Mouse (Mus musculus) ES-Bruce4 (cell line): ENCODE results near the gene Sfi1. TPM values are rescaled to one million over a fixed set of nuclear protein-coding genes. Genes with fewer than 3 reads are reported as not detected.

Experiments used
- H3K27ac ChIP-seq: 2 replicates; pipeline ENCODE4 v1.5.1; 2012; ENCODE audit warnings: low read length, inconsistent platforms; ENCODE audit not compliant: insufficient read depth
- H3K27me3 ChIP-seq: 2 replicates; pipeline ENCODE4 v1.6.1; 2012; ENCODE audit warnings: mild to moderate bottlenecking, low read length, inconsistent platforms; ENCODE audit not compliant: control insufficient read depth, poor library complexity, insufficient read depth, severe bottlenecking
- H3K36me3 ChIP-seq: 2 replicates; pipeline ENCODE4 v1.6.1; 2012; ENCODE audit warnings: inconsistent platforms, mild to moderate bottlenecking, low read length, moderate library complexity; ENCODE audit not compliant: control insufficient read depth, poor library complexity, insufficient read depth, severe bottlenecking
- H3K4me1 ChIP-seq: one replicate; pipeline ENCODE4 v1.8.1; 2011; ENCODE audit warnings: low read length; ENCODE audit not compliant: control insufficient read depth, insufficient read depth
- H3K4me3 ChIP-seq: 2 replicates; pipeline ENCODE4 v1.5.1; 2011; ENCODE audit warnings: low read depth, mild to moderate bottlenecking, low read length
- H3K9ac ChIP-seq: 2 replicates; pipeline ENCODE4 v1.6.1; 2012; ENCODE audit warnings: low read depth, mild to moderate bottlenecking, inconsistent platforms; ENCODE audit not compliant: poor library complexity, severe bottlenecking
- H3K9me3 ChIP-seq: replicated peaks from 2 replicates; pipeline ENCODE4 v1.6.1; 2012; ENCODE audit warnings: mild to moderate bottlenecking, low read length, inconsistent platforms; ENCODE audit not compliant: control insufficient read depth, poor library complexity, insufficient read depth, severe bottlenecking
- CTCF ChIP-seq: IDR thresholded peaks from one replicate; pipeline ENCODE4 v1.8.1; 2011; ENCODE audit warnings: low read depth, low read length
- EP300 ChIP-seq: IDR thresholded peaks from 2 replicates; pipeline ENCODE4 v1.6.1; 2011; ENCODE audit warnings: low read depth, low read length; ENCODE audit not compliant: insufficient read depth
- POLR2A ChIP-seq: IDR thresholded peaks from one replicate; pipeline ENCODE4 v1.8.1; 2011; ENCODE audit warnings: low read length; ENCODE audit not compliant: insufficient read depth
- polyA plus RNA-seq: library from polyadenylated mRNA; stranded (reverse); fragments of >200 nt; gene quantifications from 2 replicates; pipeline ENCODE4 v1.2.4, GENCODE M21; 2011; ENCODE audit warnings: low read depth; ENCODE audit not compliant: missing spikeins, insufficient read depth, insufficient read length

Sfi1 gene
- polyA plus RNA-seq, 1 experiment, result 17.1 TPM

DNA sequence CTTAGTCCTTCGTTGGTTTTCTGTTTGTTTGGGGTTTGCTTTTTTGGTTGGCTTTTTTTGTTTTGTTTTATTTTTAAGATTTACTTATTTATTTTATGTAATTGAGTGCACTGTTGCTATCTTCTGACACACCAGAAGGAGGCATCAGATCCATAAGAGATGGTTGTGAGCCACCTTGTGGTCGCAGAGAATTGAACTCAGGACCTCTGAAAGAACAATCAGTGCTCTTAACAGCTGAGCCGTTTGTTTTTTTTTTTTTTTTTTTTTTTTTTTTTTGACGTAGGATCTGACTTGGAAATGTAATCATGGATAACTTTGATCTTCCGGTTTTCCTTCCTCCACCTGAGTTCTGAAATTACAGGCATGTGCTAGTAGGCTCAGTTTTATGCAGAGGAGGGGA lies 29.8 kb upstream of the Sfi1 start:
- Histone ChIP-seq H3K4me3 (no peak overlapping the region), H3K9ac (no peak overlapping the region), H3K9me3 (no peaks in the 10 kb centered on the region), H3K27ac (no peak overlapping the region), H3K27me3 (no peaks in the 10 kb centered on the region), H3K36me3 (peaks cover 59% of the 10 kb centered on the region), H3K4me1 (no peaks in the 10 kb centered on the region)
- TF ChIP-seq CTCF, result no peak
- no peak for TF ChIP-seq EP300
- TF ChIP-seq POLR2A, result no peak

GRCm38 (mm10) chr11:3212526-3212925 lies 19.3 kb upstream of the Sfi1 start:
- Histone ChIP-seq H3K4me1 (no peaks in the 10 kb centered on the region), H3K27me3 (no peaks in the 10 kb centered on the region), H3K36me3 (peaks cover 54% of the 10 kb centered on the region), H3K4me3 (no peak overlapping the region), H3K9ac (no peak overlapping the region), H3K27ac (no peak overlapping the region), H3K9me3 (no peaks in the 10 kb centered on the region)
- no peak for TF ChIP-seq EP300
- no peak for TF ChIP-seq CTCF
- no peak for TF ChIP-seq POLR2A

- Histone ChIP-seq H3K36me3 (peaks cover 28% of the 10 kb centered on the region), H3K9ac (no peak overlapping the region), H3K9me3 (no peaks in the 10 kb centered on the region), H3K27me3 (no peaks in the 10 kb centered on the region), H3K4me1 (no peaks in the 10 kb centered on the region), H3K4me3 (no peak overlapping the region), H3K27ac (no peak overlapping the region)
- TF ChIP-seq EP300, result no peak
Observed at GRCm38 (mm10) chr11:3206783-3207182, 13.5 kb upstream of the Sfi1 start.

DNA sequence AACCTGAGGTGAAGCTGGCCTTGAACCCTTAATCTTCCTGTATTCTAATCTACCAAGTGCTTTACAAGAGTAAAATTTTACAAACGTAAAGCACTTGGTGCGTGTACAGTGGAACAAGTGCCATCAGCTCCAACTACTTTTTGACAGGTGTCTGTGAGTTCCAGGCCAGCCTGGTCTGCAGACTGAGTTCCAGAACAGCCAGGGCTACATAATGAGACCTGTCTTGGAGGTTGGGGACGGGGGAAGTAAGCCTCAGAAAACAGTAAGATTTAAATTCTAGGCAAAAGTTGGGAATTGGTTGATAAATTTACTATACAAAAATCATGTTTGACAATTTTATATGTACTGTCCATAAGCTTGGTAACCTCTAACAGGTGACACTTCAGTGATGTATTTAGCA lies 11.9 kb upstream of the Sfi1 start:
- Histone ChIP-seq H3K9me3 (no peaks in the 10 kb centered on the region), H3K36me3 (peaks cover 24% of the 10 kb centered on the region), H3K4me3 (no peak overlapping the region), H3K4me1 (no peaks in the 10 kb centered on the region), H3K9ac (no peak overlapping the region), H3K27me3 (no peaks in the 10 kb centered on the region), H3K27ac (no peak overlapping the region)
- TF ChIP-seq EP300 (no peak), POLR2A (no peak)

GRCm38 (mm10) chr11:3203771-3204170 lies 10.5 kb upstream of the Sfi1 start:
- no peaks in the 10 kb centered on the region for H3K4me1 ChIP-seq
- H3K27me3 ChIP-seq, result no peaks in the 10 kb centered on the region
- no peak overlapping the region for H3K9ac ChIP-seq
- TF ChIP-seq EP300, result no peak
- no peak for TF ChIP-seq CTCF
- TF ChIP-seq POLR2A, result no peak
- H3K4me3 ChIP-seq, result no peak overlapping the region
- H3K9me3 ChIP-seq, result no peaks in the 10 kb centered on the region
- H3K36me3 ChIP-seq, result peaks cover 19% of the 10 kb centered on the region
- no peak overlapping the region for H3K27ac ChIP-seq

- H3K9ac ChIP-seq, result peak overlapping the region; percentile 66
- H3K4me3 ChIP-seq, result peak overlapping the region; percentile 88
- H3K4me1 ChIP-seq, result no peaks in the 10 kb centered on the region
- H3K9me3 ChIP-seq, result no peaks in the 10 kb centered on the region
- no peaks in the 10 kb centered on the region for H3K27me3 ChIP-seq
- 0 out of 2 replicates have a peak overlapping the region, but pooled peaks have one; percentile 12 for H3K27ac ChIP-seq
- TF ChIP-seq POLR2A, result no peak
- no peak for TF ChIP-seq EP300
- no peak for TF ChIP-seq CTCF
- peaks cover 14% of the 10 kb centered on the region for H3K36me3 ChIP-seq
Observed at GRCm38 (mm10) chr11:3202781-3203441, 9.6 kb upstream of the Sfi1 start.
